In genomic region chr14:79242386-79242720, GRCm38 (mm10) we compare ENCODE assay signal across 36 mouse cellular contexts. TPM values are rescaled to one million over a fixed set of nuclear protein-coding genes. Genes with fewer than 3 reads are reported as not detected.
"Had no signal": no experiment of that assay in that cellular context is flagged by ENCODE, and none has a peak within 500 bp of the region (broad histone marks: within the 10 kb centered on the region; RNA-seq: fewer than 3 reads in every experiment).

No protein-coding gene starts in this region.

- H3K36me3 ChIP-seq: heart, embryonic 12.5 days; hindbrain, embryonic 10.5 days; hindbrain, embryonic 12.5 days; intestine, embryonic 15.5 days; liver, embryonic 13.5 days; liver, embryonic 15.5 days had no signal

- H3K4me3 ChIP-seq: gastrocnemius, adult 2 months; heart, embryonic 12.5 days; hindbrain, embryonic 10.5 days; hindbrain, embryonic 12.5 days; intestine, embryonic 15.5 days; layer of hippocampus, adult 2 months; left cerebral cortex, adult 2 months; liver, embryonic 13.5 days; liver, embryonic 15.5 days had no signal

- H3K4me1 ChIP-seq: intestine, embryonic 15.5 days; liver, embryonic 13.5 days; liver, embryonic 15.5 days had no signal

- H3K9me3 ChIP-seq: heart, embryonic 12.5 days; intestine, embryonic 15.5 days; liver, embryonic 13.5 days; liver, embryonic 15.5 days had no signal

- H3K27me3 ChIP-seq: hindbrain, embryonic 12.5 days; intestine, embryonic 15.5 days; liver, embryonic 13.5 days; liver, embryonic 15.5 days had no signal

- H3K27ac ChIP-seq: gastrocnemius, adult 2 months; hindbrain, embryonic 10.5 days; hindbrain, embryonic 12.5 days; hindbrain, embryonic 14.5 days; intestine, embryonic 15.5 days; layer of hippocampus, adult 2 months; left cerebral cortex, adult 2 months; liver, embryonic 13.5 days; liver, embryonic 15.5 days had no signal

- H3K9ac ChIP-seq: heart, embryonic 12.5 days; hindbrain, embryonic 12.5 days; hindbrain, embryonic 14.5 days; intestine, embryonic 15.5 days; liver, embryonic 13.5 days; liver, embryonic 15.5 days had no signal

- DNase-seq: gastrocnemius, adult 2 months; gastrocnemius, postnatal 10 days; gastrocnemius, postnatal 25 days; heart, adult 18-20 months; heart, postnatal 10 days; heart, postnatal 4 days; kidney, adult 18-20 months; kidney, adult 8-10 months; kidney, postnatal 10 days; kidney, postnatal 25 days; kidney, postnatal 4 days; liver; liver, embryonic 13.5 days had no signal

RNA-seq across cellular contexts. Expression of gene Zfp957, which starts 4.8 kb away (rescaled TPM):
- total RNA-seq: gastrocnemius, adult 2 months; gastrocnemius, postnatal 10 days; gastrocnemius, postnatal 25 days; gastrocnemius, postnatal 4 days; granulocyte monocyte progenitor cell, adult 5-6 weeks; heart, adult 18-20 months; heart, postnatal 10 days; heart, postnatal 25 days; heart, postnatal 4 days; layer of hippocampus, adult 2 months; layer of hippocampus, postnatal 10 days; layer of hippocampus, postnatal 25 days; left cerebral cortex, adult 2 months; left cerebral cortex, postnatal 14 days; left cerebral cortex, postnatal 36 days had no signal
- polyA plus RNA-seq: heart, embryonic 12.5 days; heart, embryonic 14.5 days; hindbrain, embryonic 10.5 days; hindbrain, embryonic 14.5 days; hindbrain, embryonic 16.5 days; intestine, embryonic 15.5 days; intestine, postnatal 0 days; kidney, embryonic 14.5 days; kidney, embryonic 16.5 days; limb, embryonic 11.5 days; limb, embryonic 14.5 days; liver, embryonic 11.5 days; liver, embryonic 13.5 days; liver, embryonic 15.5 days had no signal
